Mouse (Mus musculus): ENCODE results near the gene Ubtd1. TPM values are rescaled to one million over a fixed set of nuclear protein-coding genes. Genes with fewer than 3 reads are reported as not detected.

Gene Ubtd1
- total and polyA plus RNA-seq, 3 experiments = 21.4 to 27.3 (median 22.7) TPM

DNA sequence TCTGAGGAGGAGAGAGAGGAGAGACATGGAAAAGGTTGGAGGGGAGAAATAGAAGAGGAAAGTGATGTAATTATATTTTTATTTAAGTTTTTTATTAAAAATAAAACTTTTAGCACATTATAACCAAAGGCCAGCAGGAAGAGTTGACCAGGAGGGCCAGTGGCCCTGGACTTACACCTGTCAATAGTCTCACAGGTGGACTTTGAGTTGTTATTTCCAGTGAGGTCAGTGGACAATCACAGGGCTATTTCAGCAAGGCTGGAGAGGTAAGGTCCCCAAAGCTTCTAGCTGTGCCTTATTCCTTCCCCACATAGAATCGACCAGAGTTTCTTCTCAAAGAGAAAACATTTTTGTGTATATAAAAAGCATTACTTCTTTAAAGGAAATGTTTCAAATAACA, 68.7 kb downstream of the Ubtd1 start:
- WGBS = 76% methylated on average over 1 of the region's 1 CpGs
- peaks cover 3% of the 10 kb centered on the region; the same call in 1 of the 2 replicates for H3K4me1 ChIP-seq (ENCODE audit: control insufficient read depth, insufficient read depth, low read length)
- TF ChIP-seq POLR2A (IDR thresholded peaks at IDR 0.05; ENCODE audit: insufficient read depth, low read depth, low read length) = no peak
- TF ChIP-seq CTCF (IDR thresholded peaks at IDR 0.05) = no peak
- TF ChIP-seq EP300 (IDR thresholded peaks at IDR 0.05; ENCODE audit: insufficient read depth, low read depth, low read length) = no peak
- no peak overlapping the region for H3K27ac ChIP-seq
- no peak overlapping the region for H3K9ac ChIP-seq (ENCODE audit: low read depth, low read length)
- DNase-seq = no peak
- intact Hi-C loops (cut with DNase I) = no loop called here
- no peaks in the 10 kb centered on the region for H3K36me3 ChIP-seq (ENCODE audit: control insufficient read depth, insufficient read depth, low read length)
- no peaks in the 10 kb centered on the region for H3K27me3 ChIP-seq (ENCODE audit: control insufficient read depth, insufficient read depth, low read length)
- H3K4me3 ChIP-seq = no peak overlapping the region
- H3K79me2 ChIP-seq (replicated peaks; ENCODE audit: control insufficient read depth, insufficient read depth, low read length) = no peaks in the 10 kb centered on the region

DNA sequence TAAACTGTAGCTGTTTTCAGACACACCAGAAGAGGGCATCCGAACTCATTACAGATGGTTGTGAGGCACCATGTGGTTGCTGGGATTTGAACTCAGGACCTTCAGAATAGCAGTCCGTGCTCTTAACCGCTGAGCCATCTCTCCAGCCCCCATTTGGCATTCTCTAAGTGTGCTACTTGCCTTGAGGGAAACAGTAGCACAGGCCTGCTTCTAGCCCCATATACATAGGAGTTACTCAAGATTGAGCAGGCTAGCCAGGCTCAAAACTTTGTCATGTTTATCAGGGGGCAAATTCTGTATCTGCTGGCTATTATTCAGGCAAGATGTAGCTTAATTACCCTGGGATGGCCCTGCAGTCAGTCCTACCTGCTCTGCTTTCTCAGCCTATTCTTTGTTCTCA, 69.8 kb downstream of the Ubtd1 start:
- DNase-seq = no peak
- intact Hi-C loops (cut with DNase I) = no loop called here
- TF ChIP-seq CTCF (IDR thresholded peaks at IDR 0.05) = no peak
- TF ChIP-seq EP300 (IDR thresholded peaks at IDR 0.05; ENCODE audit: insufficient read depth, low read depth, low read length) = no peak
- no peak for TF ChIP-seq POLR2A (IDR thresholded peaks at IDR 0.05; ENCODE audit: insufficient read depth, low read depth, low read length)
- Histone ChIP-seq H3K36me3 (ENCODE audit: control insufficient read depth, insufficient read depth, low read length) (no peaks in the 10 kb centered on the region), H3K4me1 (ENCODE audit: control insufficient read depth, insufficient read depth, low read length) (no peaks in the 10 kb centered on the region), H3K27me3 (ENCODE audit: control insufficient read depth, insufficient read depth, low read length) (no peaks in the 10 kb centered on the region), H3K79me2 (replicated peaks; ENCODE audit: control insufficient read depth, insufficient read depth, low read length) (no peaks in the 10 kb centered on the region), H3K4me3 (no peak overlapping the region), H3K27ac (no peak overlapping the region), H3K9ac (ENCODE audit: low read depth, low read length) (no peak overlapping the region)
- WGBS = 79% methylated on average over 3 of the region's 3 CpGs

DNA sequence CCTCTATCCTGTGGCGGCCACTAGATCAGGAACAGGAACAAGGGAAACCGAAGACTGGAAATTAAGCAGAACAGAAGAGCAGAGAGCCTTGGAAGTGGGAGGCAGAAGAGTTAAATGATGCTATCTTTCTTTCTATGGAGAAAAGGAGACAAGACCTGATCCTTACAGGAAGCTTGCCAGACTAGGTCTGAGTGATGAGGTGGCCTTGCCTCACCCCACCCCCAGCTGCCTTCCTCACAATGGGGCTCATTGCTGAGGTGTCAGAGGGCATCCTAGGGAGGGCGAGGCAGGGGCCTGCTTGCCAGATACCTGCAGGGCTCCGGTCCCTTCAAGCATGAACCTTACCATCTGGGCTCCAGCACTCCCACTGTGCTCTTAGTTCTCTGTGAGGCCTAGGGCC, 70.4 kb downstream of the Ubtd1 start, which contains the start of gene 4933411K16Rik:
Gene 4933411K16Rik, plus strand, starts transcription at position 301 of the 400 bp plus-strand sequence.
- Histone ChIP-seq H3K27ac (no peak within 1 kb of the TSS), H3K4me3 (no peak within 1 kb of the TSS), H3K27me3 (ENCODE audit: control insufficient read depth, insufficient read depth, low read length) (no peaks in the 10 kb centered on the region), H3K9ac (ENCODE audit: low read depth, low read length) (no peak within 1 kb of the TSS), H3K36me3 (ENCODE audit: control insufficient read depth, insufficient read depth, low read length) (no peaks in the 10 kb centered on the region), H3K4me1 (ENCODE audit: control insufficient read depth, insufficient read depth, low read length) (no peaks in the 10 kb centered on the region), H3K79me2 (replicated peaks; ENCODE audit: control insufficient read depth, insufficient read depth, low read length) (no peaks in the 10 kb centered on the region)
- WGBS = 78% methylated on average over 4 of the region's 4 CpGs
- intact Hi-C loops (cut with DNase I) = no loop called here
- DNase-seq = no peak
- TF ChIP-seq EP300 (IDR thresholded peaks at IDR 0.05; ENCODE audit: insufficient read depth, low read depth, low read length) (no peak), POLR2A (IDR thresholded peaks at IDR 0.05; ENCODE audit: insufficient read depth, low read depth, low read length) (no peak), CTCF (IDR thresholded peaks at IDR 0.05) (no peak)

DNA sequence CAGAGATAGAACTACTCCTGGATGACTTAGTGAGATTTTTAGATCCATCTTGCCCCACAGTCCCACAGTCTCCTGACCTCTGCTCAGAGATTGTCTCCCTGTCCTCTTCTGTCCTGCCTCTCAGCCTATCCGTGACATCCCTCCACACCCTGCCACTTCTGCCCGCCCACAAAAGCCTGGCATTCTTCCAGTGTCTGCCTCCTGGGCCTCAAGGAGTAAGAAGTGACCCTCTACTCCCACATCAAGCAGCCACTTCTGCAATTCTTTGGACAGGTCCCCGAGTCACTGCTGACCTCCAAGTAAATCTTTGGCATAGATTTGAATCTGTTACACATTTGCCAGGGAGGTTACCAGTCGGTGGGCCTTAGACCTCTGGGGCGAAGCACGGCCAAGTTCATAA, 72.7 kb downstream of the Ubtd1 start:
- intact Hi-C loops (cut with DNase I) = no loop called here
- no peaks in the 10 kb centered on the region for H3K27me3 ChIP-seq (ENCODE audit: control insufficient read depth, insufficient read depth, low read length)
- 64% methylated on average over 6 of the region's 6 CpGs for WGBS
- TF ChIP-seq POLR2A (IDR thresholded peaks at IDR 0.05; ENCODE audit: insufficient read depth, low read depth, low read length) (no peak), EP300 (IDR thresholded peaks at IDR 0.05; ENCODE audit: insufficient read depth, low read depth, low read length) (no peak), CTCF (IDR thresholded peaks at IDR 0.05) (no peak)
- H3K4me1 ChIP-seq (ENCODE audit: control insufficient read depth, insufficient read depth, low read length) = no peaks in the 10 kb centered on the region
- no peak overlapping the region for H3K9ac ChIP-seq (ENCODE audit: low read depth, low read length)
- H3K79me2 ChIP-seq (replicated peaks; ENCODE audit: control insufficient read depth, insufficient read depth, low read length) = no peaks in the 10 kb centered on the region
- no peak overlapping the region for H3K4me3 ChIP-seq
- no peak for DNase-seq
- no peaks in the 10 kb centered on the region for H3K36me3 ChIP-seq (ENCODE audit: control insufficient read depth, insufficient read depth, low read length)
- H3K27ac ChIP-seq = no peak overlapping the region

DNA sequence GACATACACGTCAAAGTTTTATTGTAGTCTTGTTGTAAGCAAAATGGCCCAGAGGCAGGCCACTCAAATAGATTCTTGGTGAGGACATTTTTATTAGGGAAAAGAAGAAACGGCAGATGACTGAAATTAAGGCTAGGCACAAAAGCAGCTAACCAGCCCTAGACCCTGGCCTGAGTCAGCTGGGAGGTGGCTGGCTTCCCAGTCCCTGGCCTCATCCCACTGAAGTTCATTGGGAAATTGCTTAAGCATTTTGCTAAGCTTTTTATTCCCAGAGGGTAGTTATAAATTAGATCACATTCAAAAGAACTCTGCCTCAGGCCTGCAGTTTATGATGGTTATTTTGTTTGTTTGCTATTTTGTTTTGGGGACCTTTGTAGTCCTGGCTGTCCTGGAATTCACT, 74.3 kb downstream of the Ubtd1 start:
- no peaks in the 10 kb centered on the region for H3K4me1 ChIP-seq (ENCODE audit: control insufficient read depth, insufficient read depth, low read length)
- no peak overlapping the region for H3K9ac ChIP-seq (ENCODE audit: low read depth, low read length)
- intact Hi-C loops (cut with DNase I) = no loop called here
- H3K27me3 ChIP-seq (ENCODE audit: control insufficient read depth, insufficient read depth, low read length) = no peaks in the 10 kb centered on the region
- TF ChIP-seq CTCF (IDR thresholded peaks at IDR 0.05) (no peak), POLR2A (IDR thresholded peaks at IDR 0.05; ENCODE audit: insufficient read depth, low read depth, low read length) (no peak), EP300 (IDR thresholded peaks at IDR 0.05; ENCODE audit: insufficient read depth, low read depth, low read length) (no peak)
- no peaks in the 10 kb centered on the region for H3K36me3 ChIP-seq (ENCODE audit: control insufficient read depth, insufficient read depth, low read length)
- H3K27ac ChIP-seq = peak overlapping the region; percentile 12; the same call in 1 of the 2 replicates
- DNase-seq = peak; percentile 75
- 80% methylated on average over 2 of the region's 2 CpGs for WGBS
- no peak overlapping the region for H3K4me3 ChIP-seq
- H3K79me2 ChIP-seq (replicated peaks; ENCODE audit: control insufficient read depth, insufficient read depth, low read length) = no peaks in the 10 kb centered on the region

DNA sequence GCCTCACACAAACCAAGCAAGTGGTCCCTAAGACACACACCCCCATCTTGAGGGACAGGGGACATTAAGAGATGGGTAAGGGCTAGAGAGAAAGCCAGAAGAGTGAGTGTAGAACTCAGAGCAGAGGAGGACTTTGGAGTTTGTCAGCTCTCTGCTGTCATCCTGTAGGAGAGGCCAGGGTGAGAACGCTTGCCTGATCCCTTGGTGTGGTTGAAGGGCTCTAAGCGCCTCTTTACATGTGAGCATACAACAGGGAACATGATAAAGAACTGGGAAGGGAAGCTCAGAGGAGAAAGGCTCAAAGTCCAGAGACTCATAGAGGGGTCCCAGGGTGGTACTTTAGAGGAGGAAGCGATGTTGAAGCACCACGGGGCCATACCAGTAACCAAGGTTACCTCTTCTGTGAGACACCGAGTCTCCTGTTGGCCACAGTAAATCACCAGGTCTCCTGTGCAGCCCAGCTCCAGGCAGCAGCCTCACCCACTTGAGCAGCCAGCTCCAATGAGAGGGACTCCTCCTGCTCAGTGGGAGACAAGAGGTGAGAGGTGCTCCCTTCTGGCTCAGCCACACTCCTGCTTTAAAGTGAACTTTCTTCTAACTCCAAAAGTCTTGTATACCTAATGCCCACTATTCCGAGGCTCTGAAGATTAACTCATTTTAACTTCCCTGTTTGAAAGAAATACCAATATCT, 75.3 kb downstream of the Ubtd1 start:
- no peak for DNase-seq
- H3K27ac ChIP-seq = no peak overlapping the region; the same call in 1 of the 2 replicates
- no peaks in the 10 kb centered on the region for H3K27me3 ChIP-seq (ENCODE audit: control insufficient read depth, insufficient read depth, low read length)
- no peak overlapping the region for H3K4me3 ChIP-seq
- no peaks in the 10 kb centered on the region for H3K36me3 ChIP-seq (ENCODE audit: control insufficient read depth, insufficient read depth, low read length)
- WGBS = 77% methylated on average over 6 of the region's 6 CpGs
- intact Hi-C loops (cut with DNase I) = no loop called here
- H3K79me2 ChIP-seq (replicated peaks; ENCODE audit: control insufficient read depth, insufficient read depth, low read length) = no peaks in the 10 kb centered on the region
- H3K4me1 ChIP-seq (ENCODE audit: control insufficient read depth, insufficient read depth, low read length) = no peaks in the 10 kb centered on the region
- no peak overlapping the region for H3K9ac ChIP-seq (ENCODE audit: low read depth, low read length)
- TF ChIP-seq CTCF (IDR thresholded peaks at IDR 0.05) = no peak
- TF ChIP-seq EP300 (IDR thresholded peaks at IDR 0.05; ENCODE audit: insufficient read depth, low read depth, low read length) = no peak
- TF ChIP-seq POLR2A (IDR thresholded peaks at IDR 0.05; ENCODE audit: insufficient read depth, low read depth, low read length) = no peak

Measured in heart, adult 2 months (tissue).